Mouse (Mus musculus): ENCODE data around the gene Alk.
A peak's percentile ranks its signal among the peaks of the same experiment; 100 is the strongest.

The Alk gene

GRCm38 (mm10) chr17:72604610-72604980 lies at the start of gene Alk:
TSS of gene Alk (minus strand) at chr17:72604627.
- peak in 1 of 2 experiments; percentile 82 for DNase-seq (ENCODE audit: low spot score in 2 of 2)

DNA sequence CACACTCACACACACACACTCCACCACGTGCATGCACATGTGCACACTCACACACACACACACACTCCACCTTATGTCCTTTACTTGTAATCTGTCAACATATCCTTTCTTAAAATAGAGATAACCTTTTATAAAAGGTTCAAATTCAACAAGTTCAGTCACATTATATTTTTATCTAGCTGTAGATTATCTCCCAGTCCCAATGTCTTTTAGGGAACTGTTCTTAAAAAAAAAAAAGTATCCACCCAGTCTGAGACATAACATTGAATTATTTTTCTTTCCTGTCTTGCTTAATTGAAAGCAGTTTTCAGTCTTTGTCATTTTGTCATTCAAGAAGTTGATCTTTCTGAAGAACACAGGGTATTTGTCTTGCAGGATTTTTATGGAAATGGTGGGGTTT lies 48.4 kb upstream of the Alk start:
- no peak for DNase-seq (ENCODE audit: low spot score in 2 of 2)

- no peak for DNase-seq (ENCODE audit: low spot score in 2 of 2)
Measured at GRCm38 (mm10) chr17:72648607-72649217, 44.3 kb upstream of the Alk start.

GRCm38 (mm10) chr17:72646167-72646566 lies 41.7 kb upstream of the Alk start:
- DNase-seq (ENCODE audit: low spot score in 2 of 2) = no peak

- DNase-seq (ENCODE audit: low spot score in 2 of 2) = no peak
Measured at GRCm38 (mm10) chr17:72640095-72640494, 35.7 kb upstream of the Alk start.

- no peak for DNase-seq (ENCODE audit: low spot score in 2 of 2)
Measured at GRCm38 (mm10) chr17:72639400-72639799, 35.0 kb upstream of the Alk start.

- peak; percentile 48 to 84 for DNase-seq (ENCODE audit: low spot score in 2 of 2)
Measured at GRCm38 (mm10) chr17:72606251-72606650, 1.8 kb upstream of the Alk start.

GRCm38 (mm10) chr17:72603886-72604609 lies 379 bp downstream of the Alk start:
- DNase-seq (ENCODE audit: low spot score in 2 of 2) = peak in 1 of 2 experiments; percentile 19

GRCm38 (mm10) chr17:72603118-72603885 lies 1.1 kb downstream of the Alk start:
- peak; percentile 31 to 77 for DNase-seq (ENCODE audit: low spot score in 2 of 2)

DNA sequence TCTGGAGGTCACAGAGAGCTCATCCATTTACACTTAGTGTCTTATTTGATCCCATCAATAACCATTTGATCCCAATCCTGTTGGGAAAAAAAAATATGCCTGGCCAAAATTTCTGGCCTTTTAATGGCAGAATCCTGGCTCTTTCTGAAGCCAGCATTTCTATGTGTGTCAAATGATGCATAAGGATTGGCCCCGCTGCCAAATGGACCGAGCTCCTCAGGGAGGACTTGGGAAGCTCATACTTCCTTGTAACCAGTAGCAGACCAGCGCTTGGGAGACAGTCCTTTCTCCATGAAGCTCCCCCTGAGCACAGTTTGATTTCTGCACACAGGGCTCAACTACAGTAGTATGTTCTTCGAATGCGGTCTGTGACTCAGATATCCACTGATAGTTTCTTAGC lies 3.6 kb downstream of the Alk start:
- DNase-seq (ENCODE audit: low spot score in 2 of 2) = no peak

GRCm38 (mm10) chr17:72587671-72588070 lies 16.8 kb downstream of the Alk start:
- DNase-seq (ENCODE audit: low spot score in 2 of 2) = peak in 1 of 2 experiments; percentile 15

- DNase-seq (ENCODE audit: low spot score in 2 of 2) = no peak
Measured at GRCm38 (mm10) chr17:72580142-72580541, 24.3 kb downstream of the Alk start.

GRCm38 (mm10) chr17:72579321-72579720 lies 25.1 kb downstream of the Alk start:
- no peak for DNase-seq (ENCODE audit: low spot score in 2 of 2)

DNA sequence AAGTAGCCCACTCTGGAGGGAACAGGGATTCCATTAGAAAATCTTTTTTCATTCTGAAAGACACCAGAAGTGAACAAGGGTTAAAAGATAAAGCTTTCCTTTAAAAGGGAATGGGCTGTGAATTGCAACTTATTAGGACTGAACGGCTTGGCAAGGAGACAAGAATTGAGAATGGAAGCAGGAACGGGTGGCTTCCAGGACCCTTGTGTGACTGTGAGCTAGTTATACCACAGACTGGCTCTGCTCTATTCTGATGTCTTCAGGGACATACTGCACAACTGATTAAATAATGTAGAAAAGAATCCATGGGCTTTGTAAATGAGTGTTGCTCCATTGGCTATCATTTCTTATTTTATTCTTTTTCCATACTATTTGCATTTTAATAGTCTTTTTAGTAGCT lies 33.0 kb downstream of the Alk start:
- DNase-seq (ENCODE audit: low spot score in 2 of 2) = no peak

- DNase-seq (ENCODE audit: low spot score in 2 of 2) = no peak
Measured at GRCm38 (mm10) chr17:72569491-72569890, 34.9 kb downstream of the Alk start.

DNA sequence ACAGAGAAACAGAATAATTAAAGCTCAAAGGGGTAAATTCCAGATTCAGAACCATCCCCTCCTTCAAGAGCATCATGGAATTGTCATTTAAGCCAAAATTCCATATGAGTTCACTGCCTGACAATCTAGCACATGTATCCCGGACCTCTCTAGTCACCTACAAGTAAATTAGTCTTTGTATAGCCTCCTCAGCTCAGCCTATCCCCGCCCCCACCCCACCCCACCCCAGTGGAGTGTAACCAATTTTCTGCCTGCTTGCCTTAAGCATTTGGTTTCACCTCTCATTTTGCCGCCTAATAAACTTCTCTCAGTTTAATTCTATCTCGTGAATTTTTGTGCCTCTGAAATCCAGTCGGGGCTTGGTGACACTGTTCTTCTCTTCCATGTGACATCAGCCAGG lies 41.0 kb downstream of the Alk start:
- DNase-seq (ENCODE audit: low spot score in 2 of 2) = no peak

DNA sequence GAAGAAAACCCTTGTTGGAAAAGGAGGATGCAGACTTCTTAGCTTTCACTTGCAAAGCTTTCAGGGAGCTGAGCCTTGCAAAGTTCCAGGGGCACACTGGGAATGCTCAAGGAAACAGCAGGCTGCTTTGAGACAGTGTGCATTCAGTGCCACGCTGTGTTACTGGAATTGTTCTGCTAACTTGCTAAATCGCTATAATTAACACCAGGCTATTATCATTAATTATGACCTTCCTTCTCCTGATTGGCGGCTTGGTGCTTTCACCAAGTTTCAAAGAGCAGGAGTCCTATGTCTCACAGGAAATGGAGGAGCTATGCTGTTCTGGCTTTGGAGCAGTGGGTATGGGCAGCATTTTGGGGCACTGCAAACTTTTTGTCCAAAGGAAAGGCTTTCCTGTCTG lies 43.0 kb downstream of the Alk start:
- no peak for DNase-seq (ENCODE audit: low spot score in 2 of 2)

- DNase-seq (ENCODE audit: low spot score in 2 of 2) = no peak
Measured at GRCm38 (mm10) chr17:72560771-72561170, 43.7 kb downstream of the Alk start.

DNA sequence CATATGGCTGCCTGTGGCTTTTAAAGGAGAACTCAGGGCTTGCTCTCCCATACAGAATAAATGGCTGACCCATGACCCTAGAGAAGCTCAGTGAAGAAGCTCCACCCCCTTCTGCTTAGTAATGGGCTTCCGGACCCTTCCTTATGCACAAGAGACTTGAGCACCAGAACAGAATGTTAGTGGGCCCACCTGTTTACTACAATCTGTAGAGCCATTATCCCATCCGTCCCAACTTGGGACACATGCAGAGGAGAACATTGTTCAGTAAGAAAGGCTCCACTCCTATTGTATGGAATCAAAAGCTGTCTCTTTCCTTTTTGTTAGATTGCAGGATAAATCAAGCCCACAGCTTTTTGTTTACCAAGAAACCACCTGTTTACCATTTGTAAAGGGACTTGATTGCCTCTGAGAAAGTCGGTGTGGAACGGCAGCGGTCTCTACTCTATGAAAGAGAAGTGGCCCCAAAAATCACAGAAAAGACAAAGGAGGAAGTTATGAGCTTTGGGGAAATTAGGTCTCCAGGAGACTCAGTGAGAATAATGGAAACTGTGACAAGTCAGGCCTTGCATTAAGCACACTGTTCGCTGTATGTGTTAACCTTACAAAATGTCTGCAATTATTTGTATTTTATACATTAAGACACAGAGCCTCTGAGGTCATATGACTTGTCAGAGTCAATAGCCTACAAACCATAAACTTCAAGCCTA lies 47.2 kb downstream of the Alk start:
- DNase-seq (ENCODE audit: low spot score in 2 of 2) = no peak

GRCm38 (mm10) chr17:72546274-72546673 lies 58.2 kb downstream of the Alk start:
- DNase-seq (ENCODE audit: low spot score in 2 of 2) = no peak

DNA sequence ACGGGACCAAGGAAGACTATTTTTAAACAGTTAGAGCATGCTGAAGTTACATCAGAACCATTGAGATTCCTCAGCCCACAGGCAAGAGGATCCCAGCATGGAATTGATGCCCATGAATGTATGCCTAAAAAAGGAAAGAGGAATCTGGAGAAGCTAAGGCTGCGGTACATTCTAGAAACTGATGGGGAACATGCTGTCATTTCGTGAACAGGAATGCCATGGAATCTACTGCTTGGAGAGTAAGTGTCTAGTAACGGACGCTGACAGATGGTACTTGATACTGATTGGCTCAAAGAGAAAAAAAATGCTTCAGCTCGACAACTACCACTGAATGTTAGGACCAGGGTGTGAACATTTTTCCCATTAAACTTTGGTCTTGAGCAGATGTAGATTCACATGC lies 69.1 kb downstream of the Alk start:
- no peak for DNase-seq (ENCODE audit: low spot score in 2 of 2)

- no peak for DNase-seq (ENCODE audit: low spot score in 2 of 2)
Measured at GRCm38 (mm10) chr17:72532266-72532665, 72.2 kb downstream of the Alk start.
